Mouse (Mus musculus): ENCODE results near the gene Vasp. TPM values are rescaled to one million over a fixed set of nuclear protein-coding genes. Genes with fewer than 3 reads are reported as not detected.

Gene Vasp
- polyA plus RNA-seq (2014; fragmentation: Illumina TruSeq; extraction: RNeasy Lipid Tissue Mini Kit (QIAGEN cat#74804); ENCODE audit: low read depth, low replicate concordance): 16.0 TPM

DNA sequence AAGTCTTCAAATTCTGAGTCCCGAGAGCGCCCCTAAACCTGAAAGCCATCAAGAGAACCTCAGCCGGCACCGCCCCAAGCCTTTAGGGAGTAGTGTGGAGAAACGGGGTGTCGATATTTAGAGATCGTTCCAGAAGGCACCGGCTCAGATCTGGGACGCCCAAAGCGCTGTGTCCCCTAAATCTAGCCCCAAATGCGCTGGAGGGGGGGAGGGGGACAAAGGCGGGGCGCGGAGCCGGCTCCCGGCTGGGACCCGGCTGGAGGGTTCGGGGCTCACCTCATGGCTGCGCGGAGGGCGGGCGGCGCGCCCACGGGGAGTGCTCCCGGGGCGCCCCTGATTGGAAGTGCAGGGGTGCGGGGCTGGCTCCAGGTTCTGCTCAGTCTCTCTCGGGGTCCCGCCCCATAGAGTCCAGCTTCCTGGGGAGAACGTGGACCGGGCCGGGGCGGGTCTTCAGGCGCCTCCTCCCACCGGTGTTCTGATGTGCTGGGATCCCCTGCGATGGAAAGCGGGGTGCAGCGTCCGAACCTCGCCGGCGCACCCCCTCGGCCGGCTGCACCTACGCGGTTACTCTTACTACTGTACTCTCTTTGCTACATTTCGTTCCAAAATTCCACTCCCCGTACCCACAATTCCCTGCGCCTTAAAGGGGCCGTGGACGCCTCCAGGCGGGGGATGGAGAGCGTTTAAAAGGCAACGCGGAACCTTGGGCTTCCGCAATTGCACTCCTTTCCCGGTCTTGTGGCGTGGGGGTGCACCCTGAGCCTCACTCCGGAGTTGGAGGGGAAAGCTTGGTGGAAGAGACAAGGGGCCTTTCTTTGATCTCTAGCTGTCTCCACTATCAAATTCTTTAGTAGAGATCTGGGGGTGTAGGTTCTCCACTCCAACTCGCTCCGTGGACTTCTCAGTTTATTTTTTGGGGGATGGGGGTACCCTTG lies at the start of gene Vasp:
TSS of gene Vasp (minus strand) at position 580 of the 935 bp plus-strand sequence.

DNA sequence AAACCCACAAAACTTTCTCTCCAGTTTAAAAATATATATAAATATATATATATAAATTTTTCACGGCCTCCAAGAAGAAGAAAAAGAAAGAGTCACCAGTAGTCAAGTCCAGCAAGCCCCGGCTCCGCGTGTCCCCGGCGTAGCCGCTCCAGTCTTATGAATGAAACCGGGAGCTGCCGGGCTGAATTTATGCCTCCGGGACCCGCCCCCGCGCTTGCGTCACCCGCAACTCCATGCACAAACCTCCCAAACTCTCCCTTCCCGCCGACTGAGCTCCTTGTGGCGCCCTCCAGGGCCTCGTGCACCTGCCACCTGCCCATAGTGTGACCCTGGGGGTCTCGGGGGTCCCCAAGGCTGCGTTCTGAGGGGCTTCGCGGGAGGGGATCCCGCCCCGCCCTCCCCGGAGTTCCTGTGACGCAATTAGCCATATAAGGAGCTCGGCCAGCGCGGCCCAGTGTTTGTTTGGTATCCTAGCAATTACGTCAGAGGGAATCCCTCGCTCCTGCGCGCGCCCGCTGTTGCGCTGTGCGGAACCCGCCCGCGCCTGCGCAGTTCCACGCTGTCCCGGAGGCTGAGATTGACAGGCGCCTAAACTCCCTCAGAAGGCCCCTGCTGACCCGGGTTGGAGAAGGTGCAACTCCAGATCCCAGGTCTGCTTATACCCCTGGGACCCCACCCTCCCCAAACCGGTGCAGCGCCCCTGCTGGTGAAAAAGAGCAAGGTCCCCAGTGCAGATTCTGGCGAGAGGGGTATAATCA lies 38.4 kb upstream of the Vasp start, which contains the start of gene Fosb:
TSS of gene Fosb (minus strand) at position 168 of the 758 bp plus-strand sequence.

DNA sequence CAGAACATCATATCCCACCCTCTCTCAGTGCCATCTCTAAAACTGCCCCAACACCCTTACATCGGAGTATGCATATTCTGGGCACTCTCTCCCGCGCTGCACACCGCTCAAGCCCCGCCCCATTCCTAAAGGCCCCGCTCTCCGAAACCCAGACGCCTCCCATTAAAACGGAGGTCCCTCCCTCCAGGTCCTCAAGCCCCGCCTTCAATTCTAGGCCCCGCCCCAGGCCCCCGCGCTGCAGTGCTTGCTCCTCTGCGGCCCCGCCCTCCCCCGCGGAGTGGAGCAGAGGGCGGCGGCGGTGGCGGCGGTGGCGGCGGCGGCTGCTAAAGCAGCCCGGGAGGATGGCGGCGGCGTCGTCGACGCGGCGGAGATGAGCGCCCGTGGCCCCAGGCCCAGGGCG lies 10.8 kb upstream of the Vasp start, which contains the start of gene Rtn2:
TSS of gene Rtn2 (plus strand) at position 240 of the 400 bp plus-strand sequence.

GRCm38 (mm10) chr7:19279581-19280114 lies 8.0 kb upstream of the Vasp start, which contains the start of gene Ppm1n:
TSS of gene Ppm1n (minus strand) at chr7:19280064.

GRCm38 (mm10) chr7:19227883-19228792 lies 43.5 kb downstream of the Vasp start, which contains the start of gene Opa3:
TSS of gene Opa3 (plus strand) at chr7:19228334.

DNA sequence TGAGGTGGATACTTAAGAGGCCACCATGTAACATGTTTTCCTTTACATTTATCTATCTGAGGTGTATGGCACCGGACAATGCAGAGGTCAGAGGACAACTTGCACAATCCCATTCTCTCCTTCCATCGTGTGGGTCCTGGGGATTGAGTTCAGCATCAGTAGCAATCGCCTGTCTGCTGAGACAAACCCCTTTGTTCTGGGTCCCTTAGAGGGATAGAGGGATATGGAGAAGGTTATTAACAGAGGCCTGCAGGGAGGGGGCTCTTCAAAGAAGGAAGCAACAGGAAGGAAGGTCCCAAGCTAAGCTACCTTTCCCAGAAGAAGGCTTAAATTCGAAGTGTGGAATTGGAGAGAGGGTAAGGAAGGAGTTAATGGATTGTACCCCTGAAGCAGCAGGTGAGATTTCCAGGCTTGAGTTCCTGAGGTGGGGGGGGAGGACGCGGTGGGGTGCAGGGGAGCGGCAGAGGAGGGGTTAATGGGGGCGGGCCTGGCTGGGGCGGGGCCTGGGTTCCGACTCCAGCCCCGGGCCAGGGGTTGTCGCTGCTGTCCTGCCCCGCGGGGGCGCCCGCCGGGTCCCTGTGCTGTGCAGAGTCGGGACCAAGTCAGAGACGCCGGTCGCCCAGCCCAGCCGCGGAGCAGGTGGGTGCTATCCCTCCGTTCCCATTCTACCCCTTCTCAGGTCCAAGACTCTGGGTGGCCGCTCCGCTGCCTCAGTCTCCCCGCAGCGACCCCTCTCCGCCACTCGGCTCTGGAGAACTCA lies 59.4 kb downstream of the Vasp start, which contains the start of gene Gpr4:
TSS of gene Gpr4 (plus strand) at position 543 of the 760 bp plus-strand sequence.

Other genes starting within 250 kb of the Vasp start
- not detected for gene Foxa3, start 248.3 kb downstream of the Vasp start, polyA plus RNA-seq (2014; fragmentation: Illumina TruSeq; extraction: RNeasy Lipid Tissue Mini Kit (QIAGEN cat#74804); ENCODE audit: low read depth, low replicate concordance)
- 4.5 TPM for gene Sympk, start 247.4 kb downstream of the Vasp start, polyA plus RNA-seq (2014; fragmentation: Illumina TruSeq; extraction: RNeasy Lipid Tissue Mini Kit (QIAGEN cat#74804); ENCODE audit: low read depth, low replicate concordance)
- gene Rsph6a, start 217.1 kb downstream of the Vasp start, polyA plus RNA-seq (2014; fragmentation: Illumina TruSeq; extraction: RNeasy Lipid Tissue Mini Kit (QIAGEN cat#74804); ENCODE audit: low read depth, low replicate concordance): not detected
- gene Dmwd, start 195.6 kb downstream of the Vasp start, polyA plus RNA-seq (2014; fragmentation: Illumina TruSeq; extraction: RNeasy Lipid Tissue Mini Kit (QIAGEN cat#74804); ENCODE audit: low read depth, low replicate concordance): 1.1 TPM
- 0.57 TPM for gene Dmpk, start 188.0 kb downstream of the Vasp start, polyA plus RNA-seq (2014; fragmentation: Illumina TruSeq; extraction: RNeasy Lipid Tissue Mini Kit (QIAGEN cat#74804); ENCODE audit: low read depth, low replicate concordance)
- 0.57 TPM for gene Six5, start 177.2 kb downstream of the Vasp start, polyA plus RNA-seq (2014; fragmentation: Illumina TruSeq; extraction: RNeasy Lipid Tissue Mini Kit (QIAGEN cat#74804); ENCODE audit: low read depth, low replicate concordance)
- gene Gm4969, start 153.4 kb downstream of the Vasp start, polyA plus RNA-seq (2014; fragmentation: Illumina TruSeq; extraction: RNeasy Lipid Tissue Mini Kit (QIAGEN cat#74804); ENCODE audit: low read depth, low replicate concordance): not detected
- 0.36 TPM for gene Fbxo46, start 152.0 kb downstream of the Vasp start, polyA plus RNA-seq (2014; fragmentation: Illumina TruSeq; extraction: RNeasy Lipid Tissue Mini Kit (QIAGEN cat#74804); ENCODE audit: low read depth, low replicate concordance)
- gene Qpctl, start 122.5 kb downstream of the Vasp start, polyA plus RNA-seq (2014; fragmentation: Illumina TruSeq; extraction: RNeasy Lipid Tissue Mini Kit (QIAGEN cat#74804); ENCODE audit: low read depth, low replicate concordance): 5.9 TPM
- 0.44 TPM for gene Snrpd2, start 122.1 kb downstream of the Vasp start, polyA plus RNA-seq (2014; fragmentation: Illumina TruSeq; extraction: RNeasy Lipid Tissue Mini Kit (QIAGEN cat#74804); ENCODE audit: low read depth, low replicate concordance)
- gene Gipr, start 105.7 kb downstream of the Vasp start, polyA plus RNA-seq (2014; fragmentation: Illumina TruSeq; extraction: RNeasy Lipid Tissue Mini Kit (QIAGEN cat#74804); ENCODE audit: low read depth, low replicate concordance): not detected
- not detected for gene Eml2, start 95.4 kb downstream of the Vasp start, polyA plus RNA-seq (2014; fragmentation: Illumina TruSeq; extraction: RNeasy Lipid Tissue Mini Kit (QIAGEN cat#74804); ENCODE audit: low read depth, low replicate concordance)
- 1.8 TPM for gene Gpr4, start 59.3 kb downstream of the Vasp start, polyA plus RNA-seq (2014; fragmentation: Illumina TruSeq; extraction: RNeasy Lipid Tissue Mini Kit (QIAGEN cat#74804); ENCODE audit: low read depth, low replicate concordance)
- 12.2 TPM for gene Opa3, start 43.5 kb downstream of the Vasp start, polyA plus RNA-seq (2014; fragmentation: Illumina TruSeq; extraction: RNeasy Lipid Tissue Mini Kit (QIAGEN cat#74804); ENCODE audit: low read depth, low replicate concordance)
- gene Ppm1n, start 8.2 kb upstream of the Vasp start, polyA plus RNA-seq (2014; fragmentation: Illumina TruSeq; extraction: RNeasy Lipid Tissue Mini Kit (QIAGEN cat#74804); ENCODE audit: low read depth, low replicate concordance): not detected
- 0.28 TPM for gene Rtn2, start 10.8 kb upstream of the Vasp start, polyA plus RNA-seq (2014; fragmentation: Illumina TruSeq; extraction: RNeasy Lipid Tissue Mini Kit (QIAGEN cat#74804); ENCODE audit: low read depth, low replicate concordance)
- 0.20 TPM for gene Fosb, start 38.2 kb upstream of the Vasp start, polyA plus RNA-seq (2014; fragmentation: Illumina TruSeq; extraction: RNeasy Lipid Tissue Mini Kit (QIAGEN cat#74804); ENCODE audit: low read depth, low replicate concordance)
- not detected for gene Ercc1, start 73.0 kb upstream of the Vasp start, polyA plus RNA-seq (2014; fragmentation: Illumina TruSeq; extraction: RNeasy Lipid Tissue Mini Kit (QIAGEN cat#74804); ENCODE audit: low read depth, low replicate concordance)
- 1.2 TPM for gene Cd3eap, start 87.7 kb upstream of the Vasp start, polyA plus RNA-seq (2014; fragmentation: Illumina TruSeq; extraction: RNeasy Lipid Tissue Mini Kit (QIAGEN cat#74804); ENCODE audit: low read depth, low replicate concordance)
- gene Ppp1r13l, start 87.9 kb upstream of the Vasp start, polyA plus RNA-seq (2014; fragmentation: Illumina TruSeq; extraction: RNeasy Lipid Tissue Mini Kit (QIAGEN cat#74804); ENCODE audit: low read depth, low replicate concordance): not detected
- not detected for gene Ercc2, start 110.2 kb upstream of the Vasp start, polyA plus RNA-seq (2014; fragmentation: Illumina TruSeq; extraction: RNeasy Lipid Tissue Mini Kit (QIAGEN cat#74804); ENCODE audit: low read depth, low replicate concordance)
- gene Klc3, start 132.3 kb upstream of the Vasp start, polyA plus RNA-seq (2014; fragmentation: Illumina TruSeq; extraction: RNeasy Lipid Tissue Mini Kit (QIAGEN cat#74804); ENCODE audit: low read depth, low replicate concordance): not detected
- not detected for gene Ckm, start 133.0 kb upstream of the Vasp start, polyA plus RNA-seq (2014; fragmentation: Illumina TruSeq; extraction: RNeasy Lipid Tissue Mini Kit (QIAGEN cat#74804); ENCODE audit: low read depth, low replicate concordance)
- gene Mark4, start 187.0 kb upstream of the Vasp start, polyA plus RNA-seq (2014; fragmentation: Illumina TruSeq; extraction: RNeasy Lipid Tissue Mini Kit (QIAGEN cat#74804); ENCODE audit: low read depth, low replicate concordance): 0.89 TPM
- 1.4 TPM for gene Exoc3l2, start 191.5 kb upstream of the Vasp start, polyA plus RNA-seq (2014; fragmentation: Illumina TruSeq; extraction: RNeasy Lipid Tissue Mini Kit (QIAGEN cat#74804); ENCODE audit: low read depth, low replicate concordance)
- 4.8 TPM for gene Bloc1s3, start 236.6 kb upstream of the Vasp start, polyA plus RNA-seq (2014; fragmentation: Illumina TruSeq; extraction: RNeasy Lipid Tissue Mini Kit (QIAGEN cat#74804); ENCODE audit: low read depth, low replicate concordance)
- gene Trappc6a, start 236.6 kb upstream of the Vasp start, polyA plus RNA-seq (2014; fragmentation: Illumina TruSeq; extraction: RNeasy Lipid Tissue Mini Kit (QIAGEN cat#74804); ENCODE audit: low read depth, low replicate concordance): not detected
- not detected for gene Nkpd1, start 246.0 kb upstream of the Vasp start, polyA plus RNA-seq (2014; fragmentation: Illumina TruSeq; extraction: RNeasy Lipid Tissue Mini Kit (QIAGEN cat#74804); ENCODE audit: low read depth, low replicate concordance)

All from kidney, adult 10 weeks (tissue).